Mouse (Mus musculus) limb, embryonic 14.5 days (tissue): Measurements from ENCODE around the gene Taf6. TPM values are rescaled to one million over a fixed set of nuclear protein-coding genes. Genes with fewer than 3 reads are reported as not detected.

Experiments used
- ATAC-seq: fragments of 200-750 bp; cut with Nextera tagmentation; 2 replicates; pipeline ENCODE4 v1.8.0; 2017; ENCODE audit warnings: low read depth, moderate number of reproducible peaks, moderate TSS enrichment; ENCODE audit not compliant: low FRiP score
- DNase-seq: peaks from one replicate; pipeline ENCODE4 v3.0.0-alpha.2; 2015; ENCODE audit warnings: low spot score
- H3K27ac ChIP-seq: fragments of 300-500 bp; sonication (generic); replicated peaks from 2 replicates; pipeline ENCODE4 v1.5.1; 2014; ENCODE audit warnings: low read depth, mild to moderate bottlenecking, low read length, moderate library complexity, mixed read lengths
- H3K27me3 ChIP-seq: fragments of 300-500 bp; sonication (generic); 2 replicates; pipeline ENCODE4 v1.6.1; 2014; ENCODE audit warnings: low read length, mixed read lengths; ENCODE audit not compliant: control insufficient read depth, insufficient read depth
- H3K36me3 ChIP-seq: fragments of 300-500 bp; sonication (generic); 2 replicates; pipeline ENCODE4 v1.6.1; 2014; ENCODE audit warnings: mild to moderate bottlenecking, low read length, moderate library complexity, mixed read lengths; ENCODE audit not compliant: control insufficient read depth, insufficient read depth
- H3K4me1 ChIP-seq: fragments of 300-500 bp; sonication (generic); 2 replicates; pipeline ENCODE4 v1.6.1; 2014; ENCODE audit warnings: antibody characterized with exemption, low read length, mixed read lengths; ENCODE audit not compliant: control insufficient read depth, insufficient read depth
- H3K4me2 ChIP-seq: fragments of 300-500 bp; sonication (generic); replicated peaks from 2 replicates; pipeline ENCODE4 v1.6.1; 2014; ENCODE audit warnings: low read depth, mild to moderate bottlenecking, low read length, moderate library complexity; ENCODE audit not compliant: severe bottlenecking
- H3K4me3 ChIP-seq: fragments of 300-500 bp; sonication (generic); replicated peaks from 2 replicates; pipeline ENCODE4 v1.5.1; 2014; ENCODE audit warnings: low read length
- H3K9ac ChIP-seq: fragments of 300-500 bp; sonication (generic); 2 replicates; pipeline ENCODE4 v1.6.1; 2014; ENCODE audit warnings: mild to moderate bottlenecking, low read depth, low read length, moderate library complexity; ENCODE audit not compliant: severe bottlenecking
- H3K9me3 ChIP-seq: fragments of 300-500 bp; sonication (generic); 2 replicates; pipeline ENCODE4 v1.6.1; 2016; ENCODE audit warnings: low read length; ENCODE audit not compliant: control insufficient read depth
- POLR2A ChIP-seq: fragments of 200-500 bp; IDR thresholded peaks from 2 replicates; pipeline ENCODE4 v1.8.0; 2012; ENCODE audit warnings: inconsistent platforms, mild to moderate bottlenecking, moderate library complexity, borderline replicate concordance; ENCODE audit not compliant: insufficient read depth, insufficient read length; ENCODE audit errors: extremely low read depth
- WGBS: fragments of 180-500 bp; shearing (Covaris S2); extraction: QIAGEN DNeasy Blood & Tissue Kit; methylation state at CpG from one replicate; pipeline ENCODE4 v1.1.7; 2014; 5-methylcytosine and 5-hydroxymethylcytosine counted together
- polyA plus RNA-seq, 2 experiments: library from polyadenylated mRNA; depleted of rRNA in 1 of 2; stranded (reverse) in 1 of 2; unstranded in 1 of 2; fragments of >200 nt; fragmentation: Nextera tagmentation in 1 of 2; extraction: Ambion mirVana in 1 of 2; gene quantifications; 2 replicates each; pipeline versions ENCODE4 v1.2.1 to v1.2.3; 2012 to 2014

Gene Taf6
- polyA plus RNA-seq, 2 experiments: 75.6 to 90.0 TPM

DNA sequence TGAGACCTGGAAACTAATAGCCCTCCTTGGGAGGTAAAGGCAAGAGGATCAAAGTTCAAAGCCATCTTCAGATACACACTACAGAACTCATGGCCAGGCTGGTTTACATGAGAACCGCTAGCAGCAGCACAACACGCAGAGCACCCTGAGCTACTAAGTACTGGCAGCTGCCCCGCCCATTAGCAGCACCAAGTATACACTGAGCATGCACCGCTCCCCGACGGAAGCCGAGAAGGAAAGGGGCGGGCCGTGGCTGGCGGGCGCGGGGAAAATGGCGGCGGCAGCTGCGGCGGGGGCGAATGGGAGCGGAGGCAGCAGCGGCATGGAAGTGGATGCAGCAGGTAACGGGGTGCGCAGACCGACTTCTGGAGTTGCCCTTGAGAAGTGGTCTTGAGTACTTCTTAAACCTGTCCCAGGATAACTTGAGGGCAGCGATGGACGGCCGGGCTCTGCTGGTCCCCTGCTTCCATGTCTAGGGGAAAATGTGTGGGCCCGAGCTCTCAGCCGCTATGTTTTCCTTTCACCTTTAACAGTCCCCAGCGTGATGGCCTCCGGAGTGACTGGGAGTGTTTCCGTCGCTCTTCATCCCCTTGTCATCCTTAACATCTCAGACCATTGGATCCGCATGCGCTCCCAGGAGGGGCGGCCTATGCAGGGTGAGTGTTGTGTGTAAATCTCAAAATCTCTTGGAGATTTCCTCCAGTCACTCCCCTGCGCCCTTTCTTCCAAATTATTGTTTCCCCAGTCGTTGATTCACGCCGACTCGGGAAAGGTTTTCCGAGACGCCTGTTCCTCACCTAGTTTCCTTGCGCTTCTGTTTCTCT is 26.2 kb downstream of the Taf6 start, which contains the start of gene Cops6:
Gene Cops6 (plus strand): TSS at position 230 of the 824 bp plus-strand sequence.
- Histone ChIP-seq H3K9me3 (no peaks in the 10 kb centered on the region), H3K36me3 (peaks cover 34% of the 10 kb centered on the region), H3K4me3 (peak within 1 kb of the TSS; percentile 75), H3K4me2 (peak within 1 kb of the TSS; percentile 67), H3K9ac (peak within 1 kb of the TSS; percentile 85), H3K4me1 (0 out of 2 replicates have a peak, but pooled peaks cover 3% of the 10 kb centered on the region), H3K27me3 (no peaks in the 10 kb centered on the region), H3K27ac (peak within 1 kb of the TSS; percentile 68)
- TF ChIP-seq POLR2A: peak; percentile 82; the same call in 1 of the 2 replicates
- DNase-seq: peak; percentile 93
- peak; percentile 94 for ATAC-seq
- WGBS: 1% methylated on average over 41 of the region's 42 CpGs

DNA sequence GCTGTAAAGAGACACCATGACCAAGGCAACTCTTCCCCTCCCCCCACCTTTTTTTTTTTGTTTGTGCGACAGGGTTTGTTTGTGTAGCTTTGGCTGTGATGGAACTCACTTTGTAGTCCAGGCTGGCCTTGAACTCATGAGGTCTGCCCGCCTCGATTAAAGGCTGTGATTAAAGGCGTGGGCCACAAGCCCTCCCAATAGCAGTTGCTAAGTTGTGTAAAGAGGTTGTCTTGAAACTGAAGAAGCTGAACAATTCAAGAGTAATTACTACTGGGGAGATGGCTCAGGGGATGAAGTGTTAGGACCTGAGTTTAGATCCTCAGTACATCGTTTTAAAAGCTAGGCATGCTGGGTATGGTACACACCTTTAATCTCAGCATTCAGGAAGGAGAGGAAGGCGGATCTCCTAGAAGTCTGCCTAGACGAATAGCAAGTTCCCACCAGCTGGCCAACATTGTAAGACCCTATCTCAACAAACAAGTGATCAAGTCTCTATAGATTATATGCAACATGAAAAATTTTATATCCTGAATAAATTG is 27.0 kb downstream of the Taf6 start:
- H3K27ac ChIP-seq: no peak overlapping the region
- WGBS: 66% methylated on average over 7 of the region's 7 CpGs

GRCm38 (mm10) chr5:138155443-138155976 is 31.7 kb downstream of the Taf6 start, which contains the start of gene Zfp113:
Zfp113 (minus strand) TSS chr5:138155744.
- peaks cover 25% of the 10 kb centered on the region for H3K36me3 ChIP-seq
- WGBS: under 1% methylated on average over 31 of the region's 31 CpGs
- peak; percentile 71; the same call in 1 of the 2 replicates for TF ChIP-seq POLR2A
- peak; percentile 97 for DNase-seq
- no peaks in the 10 kb centered on the region for H3K27me3 ChIP-seq
- 0 out of 2 replicates have a peak, but pooled peaks cover 8% of the 10 kb centered on the region for H3K4me1 ChIP-seq
- H3K4me2 ChIP-seq: peak within 1 kb of the TSS; percentile 56
- no peaks in the 10 kb centered on the region for H3K9me3 ChIP-seq
- ATAC-seq: peak; percentile 95
- peak within 1 kb of the TSS; percentile 92 for H3K9ac ChIP-seq
- H3K4me3 ChIP-seq: peak within 1 kb of the TSS; percentile 69
- H3K27ac ChIP-seq: peak within 1 kb of the TSS; percentile 88

More for the DNA sequence above, 27.0 kb downstream of the Taf6 start:
- TF ChIP-seq POLR2A: no peak
- Histone ChIP-seq H3K4me2 (peak overlapping the region; percentile 67), H3K9me3 (no peaks in the 10 kb centered on the region), H3K36me3 (peaks cover 26% of the 10 kb centered on the region), H3K4me3 (peak overlapping the region; percentile 75), H3K9ac (peak overlapping the region; percentile 85; the same call in 1 of the 2 replicates), H3K4me1 (0 out of 2 replicates have a peak, but pooled peaks cover 3% of the 10 kb centered on the region), H3K27me3 (no peaks in the 10 kb centered on the region)
- ATAC-seq (no peak), DNase-seq (no peak)

DNA sequence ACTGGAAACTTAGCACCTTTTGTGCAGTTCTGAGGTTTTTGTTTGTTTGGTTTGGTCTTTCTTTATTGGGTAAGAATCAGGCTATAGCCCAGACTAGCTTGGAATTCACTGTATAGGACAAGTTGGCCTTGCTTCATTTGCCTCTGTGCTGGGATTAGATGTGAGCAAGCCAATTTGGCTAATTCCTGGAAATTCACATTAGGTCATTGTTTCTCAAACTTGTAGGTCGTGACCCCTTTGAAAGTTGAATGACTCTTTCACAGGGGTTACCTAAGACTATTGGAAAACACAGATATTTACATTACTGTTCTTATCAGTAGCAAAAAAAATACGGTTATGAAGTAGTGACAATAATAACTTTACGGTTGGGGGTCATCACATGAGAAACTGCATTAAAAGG is 32.9 kb downstream of the Taf6 start:
- no peak for TF ChIP-seq POLR2A
- no peak for DNase-seq
- peak overlapping the region; percentile 69 for H3K4me3 ChIP-seq
- no peaks in the 10 kb centered on the region for H3K9me3 ChIP-seq
- H3K4me2 ChIP-seq: peak overlapping the region; percentile 56
- H3K27ac ChIP-seq: no peak overlapping the region
- H3K27me3 ChIP-seq: no peaks in the 10 kb centered on the region
- H3K9ac ChIP-seq: peak overlapping the region; percentile 92; the same call in 1 of the 2 replicates
- WGBS: 89% methylated on average over 3 of the region's 3 CpGs
- 0 out of 2 replicates have a peak, but pooled peaks cover 4% of the 10 kb centered on the region for H3K4me1 ChIP-seq
- ATAC-seq: no peak
- peaks cover 30% of the 10 kb centered on the region for H3K36me3 ChIP-seq

DNA sequence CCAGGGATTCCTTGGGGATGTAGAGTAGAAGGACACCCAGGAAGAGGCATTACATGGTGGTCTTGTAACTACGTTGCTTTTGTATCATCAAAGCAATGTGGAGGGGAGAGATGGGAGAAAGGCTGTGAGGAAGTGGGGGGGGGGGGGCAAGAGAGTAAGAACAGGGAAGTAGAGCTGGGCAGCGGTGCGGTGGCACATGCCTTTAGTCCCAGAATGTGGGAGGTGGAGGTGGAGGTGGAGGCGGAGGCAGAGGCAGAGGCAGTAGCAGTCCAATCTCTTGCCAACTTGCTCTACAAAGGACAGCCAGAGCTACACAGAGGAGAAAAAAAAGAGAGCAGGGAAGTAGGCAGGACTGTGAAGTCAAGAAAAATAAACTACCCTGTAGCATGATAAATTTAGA is 48.7 kb downstream of the Taf6 start:
- no peaks in the 10 kb centered on the region for H3K4me1 ChIP-seq
- H3K27me3 ChIP-seq: no peaks in the 10 kb centered on the region
- 83% methylated on average over 4 of the region's 4 CpGs for WGBS
- no peak overlapping the region for H3K27ac ChIP-seq
- no peak overlapping the region for H3K4me2 ChIP-seq
- no peak for TF ChIP-seq POLR2A
- ATAC-seq (no peak), DNase-seq (no peak)
- H3K9ac ChIP-seq: no peak overlapping the region
- no peak overlapping the region for H3K4me3 ChIP-seq
- peaks cover 29% of the 10 kb centered on the region for H3K36me3 ChIP-seq
- no peaks in the 10 kb centered on the region for H3K9me3 ChIP-seq
